Mouse (Mus musculus): Measurements from ENCODE around the gene Actn4. TPM values are rescaled to one million over a fixed set of nuclear protein-coding genes. Genes with fewer than 3 reads are reported as not detected.

Actn4 gene
- total and polyA plus RNA-seq, 3 experiments, result 60.5 to 267 TPM; not detected in 1

GRCm38 (mm10) chr7:28870901-28871664, 91.1 kb downstream of the Actn4 start:
- Histone ChIP-seq H3K79me2 (ENCODE audit: control insufficient read depth, insufficient read depth, low read length, poor library complexity) (no peaks in the 10 kb centered on the region), H3K27me3 (ENCODE audit: control insufficient read depth in 1 of 2, insufficient read depth in 2 of 2, low read length in 2 of 2) (no peaks in the 10 kb centered on the region), H3K4me1 (ENCODE audit: control insufficient read depth in 1 of 2, insufficient read depth in 2 of 2, low read length in 2 of 2) (peaks cover 11 to 22% of the 10 kb centered on the region in 2 experiments), H3K27ac (ENCODE audit: control insufficient read depth, low read depth, low read length) (peak overlapping the region; percentile 35; the same call in 1 of the 2 replicates), H3K4me3 (ENCODE audit: control insufficient read depth in 1 of 2, insufficient read depth in 1 of 2, low read depth in 2 of 2, low read length in 2 of 2) (no peak overlapping the region; a peak in 1 of 4 replicates), H3K36me3 (ENCODE audit: control insufficient read depth in 1 of 2, insufficient read depth in 2 of 2, low read length in 2 of 2) (peaks cover 0 to 18% of the 10 kb centered on the region in 2 experiments; a peak in 2 of 4 replicates), H3K9ac (ENCODE audit: control insufficient read depth, low read depth, low read length, poor library complexity, severe bottlenecking) (peak overlapping the region; percentile 4; the same call in 1 of the 2 replicates), H3K9me3 (replicated peaks; ENCODE audit: insufficient read depth, low read length) (no peaks in the 10 kb centered on the region)
- peak; percentile 92 for DNase-seq (ENCODE audit: low read depth, low spot score)
- TF ChIP-seq POLR2A (IDR thresholded peaks at IDR 0.05; ENCODE audit: control insufficient read depth in 1 of 2, insufficient read depth in 1 of 2, low read depth in 1 of 2, low read length in 2 of 2, poor library complexity in 1 of 2) (peak in 1 of 2 experiments; percentile 22; a peak in 1 of 4 replicates), NRF1 (IDR thresholded peaks at IDR 0.05; ENCODE audit: insufficient read depth, low read depth, low read length, poor library complexity, severe bottlenecking) (0 out of 2 replicates have a peak, but pooled peaks have one; percentile 33), MAFK (IDR thresholded peaks at IDR 0.05; ENCODE audit: borderline replicate concordance, low read depth, low read length) (no peak), ZC3H11A (IDR thresholded peaks at IDR 0.05; ENCODE audit: low read depth, low read length) (no peak), ZMIZ1 (IDR thresholded peaks at IDR 0.05; ENCODE audit: low read depth, low read length) (no peak), USF1 (IDR thresholded peaks at IDR 0.05; ENCODE audit: low read depth, low read length) (no peak), E2F4 (IDR thresholded peaks at IDR 0.05; ENCODE audit: borderline replicate concordance, low read depth, low read length) (no peak), CHD1 (IDR thresholded peaks at IDR 0.05; ENCODE audit: low read depth, low read length) (no peak), GATA1 (IDR thresholded peaks at IDR 0.05; ENCODE audit: low read depth, low read length) (peak; percentile 95), BHLHE40 (IDR thresholded peaks at IDR 0.05; ENCODE audit: borderline replicate concordance, low read depth, low read length) (no peak), MAZ (IDR thresholded peaks at IDR 0.05; ENCODE audit: low read depth, low read length) (no peak), GABPA (IDR thresholded peaks at IDR 0.05; ENCODE audit: low read depth, low read length) (0 out of 2 replicates have a peak, but pooled peaks have one; percentile 49), POLR2AphosphoS2 (IDR thresholded peaks at IDR 0.05; ENCODE audit: low read length) (peak; percentile 61; the same call in 1 of the 2 replicates), MAX (IDR thresholded peaks at IDR 0.05; ENCODE audit: low read length) (peak; percentile 91), MXI1 (IDR thresholded peaks at IDR 0.05; ENCODE audit: low read depth, low read length) (peak; percentile 82), UBTF (IDR thresholded peaks at IDR 0.05; ENCODE audit: borderline replicate concordance, insufficient read depth, low read depth, low read length) (no peak), ETS1 (IDR thresholded peaks at IDR 0.05; ENCODE audit: low read depth, low read length) (peak; percentile 95), TBP (IDR thresholded peaks at IDR 0.05; ENCODE audit: low read depth, low read length) (peak; percentile 91), TAL1 (IDR thresholded peaks at IDR 0.05; ENCODE audit: low read length) (peak; percentile 79), NELFE (IDR thresholded peaks at IDR 0.05; ENCODE audit: low read depth, low read length) (peak; percentile 30; the same call in 1 of the 2 replicates), KAT2A (conservative IDR thresholded peaks at IDR 0.05; ENCODE audit: low read depth, low read length) (peak; percentile 46), POLR2AphosphoS5 (IDR thresholded peaks at IDR 0.05; ENCODE audit: borderline replicate concordance, low read depth, low read length) (no peak), USF2 (IDR thresholded peaks at IDR 0.05; ENCODE audit: borderline replicate concordance in 1 of 2, insufficient read depth in 1 of 2, low read depth in 1 of 2, low read length in 2 of 2) (no peak), MYC (IDR thresholded peaks at IDR 0.05; ENCODE audit: low read depth, low read length) (peak; percentile 94), HCFC1 (IDR thresholded peaks at IDR 0.05; ENCODE audit: low read depth, low read length) (peak; percentile 79), RAD21 (IDR thresholded peaks at IDR 0.05; ENCODE audit: low read depth, low read length) (no peak), CTCF (IDR thresholded peaks at IDR 0.05 in 2 of 3, conservative IDR thresholded peaks at IDR 0.05 in 1 of 3; ENCODE audit: control insufficient read depth in 1 of 3, insufficient read depth in 1 of 3, low read depth in 2 of 3, low read length in 3 of 3, poor library complexity in 1 of 3, severe bottlenecking in 1 of 3) (no peak), JUND (IDR thresholded peaks at IDR 0.05; ENCODE audit: low read depth, low read length) (no peak), MYB (IDR thresholded peaks at IDR 0.05; ENCODE audit: low read depth, low read length) (0 out of 2 replicates have a peak, but pooled peaks have one; percentile 12), SIN3A (IDR thresholded peaks at IDR 0.05; ENCODE audit: low read length) (peak; percentile 89), TCF12 (IDR thresholded peaks at IDR 0.05; ENCODE audit: low read depth, low read length) (peak; percentile 80), MEF2A (IDR thresholded peaks at IDR 0.05; ENCODE audit: extremely low read depth, insufficient replicate concordance, low read depth, low read length, poor library complexity, severe bottlenecking) (no peak), SMC3 (IDR thresholded peaks at IDR 0.05; ENCODE audit: low read depth, low read length) (peak; percentile 25; the same call in 1 of the 2 replicates), ZNF384 (IDR thresholded peaks at IDR 0.05; ENCODE audit: low read depth, low read length) (peak; percentile 82), RCOR1 (IDR thresholded peaks at IDR 0.05; ENCODE audit: low read depth, low read length) (peak; percentile 93)

Data from MEL (cell line).